Mouse (Mus musculus) lung, postnatal 36 days (tissue): ENCODE measurements at regions not wholly inside any gene's neighbourhood (a gene's known extent, or its start where the extent isn't known, plus 50 kb on each side); places are given as distances from the start of the nearest gene placed in this dataset.

ENCODE experiments used
- DNase-seq: peaks from one replicate; pipeline ENCODE4 v3.0.0; 2022; ENCODE audit warnings: mixed read lengths

GRCm38 (mm10) chr10:42093176-42093759 lies 75.0 kb upstream of the Armc2 start:
- DNase-seq: no peak

- DNase-seq: peak; percentile 91
These were observed 74.3 kb upstream of the Armc2 start for GRCm38 (mm10) chr10:42092500-42092899.

GRCm38 (mm10) chr10:42091546-42092168 lies 73.4 kb upstream of the Armc2 start:
- no peak for DNase-seq

GRCm38 (mm10) chr10:42090806-42091205 lies 72.6 kb upstream of the Armc2 start:
- DNase-seq: no peak

GRCm38 (mm10) chr10:42090147-42090546 lies 71.9 kb upstream of the Armc2 start:
- peak; percentile 45 for DNase-seq

GRCm38 (mm10) chr10:42089686-42090085 lies 71.4 kb upstream of the Armc2 start:
- DNase-seq: peak; percentile 86

GRCm38 (mm10) chr10:42089235-42089625 lies 71.0 kb upstream of the Armc2 start:
- DNase-seq: peak; percentile 94

- DNase-seq: no peak
These were observed 70.5 kb upstream of the Armc2 start for GRCm38 (mm10) chr10:42088570-42089234.

- no peak for DNase-seq
These were observed 69.7 kb upstream of the Armc2 start for GRCm38 (mm10) chr10:42087906-42088305.

- no peak for DNase-seq
These were observed 68.4 kb upstream of the Armc2 start for GRCm38 (mm10) chr10:42086691-42087090.

GRCm38 (mm10) chr10:42085295-42085694 lies 67.1 kb upstream of the Armc2 start:
- DNase-seq: peak; percentile 78

- peak; percentile 56 for DNase-seq
These were observed 64.1 kb upstream of the Armc2 start for GRCm38 (mm10) chr10:42082227-42082840.

- no peak for DNase-seq
These were observed 61.5 kb upstream of the Armc2 start for GRCm38 (mm10) chr10:42079775-42080174.

GRCm38 (mm10) chr10:42076711-42077110 lies 58.5 kb upstream of the Armc2 start:
- DNase-seq: no peak

- no peak for DNase-seq
These were observed 57.3 kb upstream of the Armc2 start for GRCm38 (mm10) chr10:42075545-42075944.

- peak; percentile 88 for DNase-seq
These were observed 54.5 kb upstream of the Armc2 start for GRCm38 (mm10) chr10:42072758-42073157.

GRCm38 (mm10) chr10:42072131-42072530 lies 53.9 kb upstream of the Armc2 start:
- DNase-seq: no peak

- no peak for DNase-seq
These were observed 53.3 kb upstream of the Armc2 start for GRCm38 (mm10) chr10:42071404-42072024.

GRCm38 (mm10) chr10:42070611-42071403 lies 52.6 kb upstream of the Armc2 start:
- peak; percentile 83 for DNase-seq

GRCm38 (mm10) chr10:42069751-42070150 lies 51.5 kb upstream of the Armc2 start:
- DNase-seq: no peak

GRCm38 (mm10) chr10:42068497-42068896 lies 50.3 kb upstream of the Armc2 start:
- DNase-seq: no peak
